Mouse (Mus musculus) cerebellum, postnatal 14 days (tissue): Measurements from ENCODE around the gene Slamf9.

Source experiments
- DNase-seq, 2 experiments: peaks; one replicate each; pipeline ENCODE4 v3.0.0; 2021; ENCODE audit warnings: mixed read lengths in 2 of 2

The Slamf9 gene

GRCm38 (mm10) chr1:172475054-172475741, at the start of gene Slamf9:
Gene Slamf9, plus strand, starts transcription at chr1:172475358.
- no peak for DNase-seq

GRCm38 (mm10) chr1:172426419-172426818, 48.7 kb upstream of the Slamf9 start:
- DNase-seq: no peak

DNA sequence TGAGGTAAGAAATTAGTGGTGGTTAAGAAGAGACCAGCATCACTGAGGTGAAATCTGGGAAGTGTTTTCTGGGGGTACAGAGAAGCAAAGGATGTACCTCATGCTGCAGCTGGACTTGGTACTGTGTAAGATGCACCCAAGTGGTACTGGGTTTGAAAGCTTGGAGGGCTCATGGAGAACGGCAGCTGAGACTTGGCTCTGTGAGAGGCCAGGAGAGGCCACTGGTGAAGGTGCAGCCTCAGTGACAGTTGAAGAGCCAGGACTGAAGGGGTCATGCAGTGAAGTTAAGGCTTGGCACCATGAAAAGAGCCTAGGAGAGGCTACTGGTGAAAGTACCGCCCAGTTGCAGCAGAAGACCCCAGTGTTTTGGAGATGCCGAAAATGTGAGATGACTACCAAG, 47.3 kb upstream of the Slamf9 start:
- DNase-seq: no peak

DNA sequence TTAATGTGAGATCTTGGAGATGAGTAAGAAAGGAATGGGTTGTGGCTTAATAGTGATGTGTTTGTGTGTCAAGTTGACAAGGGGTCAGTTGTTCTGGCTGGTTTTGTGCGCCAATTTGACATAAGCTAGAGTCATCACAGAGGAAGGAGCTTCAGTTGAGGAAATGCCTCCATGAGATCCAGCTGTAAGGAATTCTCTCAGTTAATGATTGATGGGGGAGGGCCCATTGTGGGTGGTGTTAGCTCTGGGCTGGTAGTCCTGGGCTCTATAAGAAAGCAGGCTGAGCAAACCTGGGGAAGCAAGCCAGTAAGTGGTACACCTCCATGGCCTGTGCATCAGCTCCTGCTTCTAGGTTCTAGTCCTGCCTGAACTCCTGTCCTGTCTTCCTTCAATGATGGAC, 46.5 kb upstream of the Slamf9 start:
- DNase-seq: no peak

DNA sequence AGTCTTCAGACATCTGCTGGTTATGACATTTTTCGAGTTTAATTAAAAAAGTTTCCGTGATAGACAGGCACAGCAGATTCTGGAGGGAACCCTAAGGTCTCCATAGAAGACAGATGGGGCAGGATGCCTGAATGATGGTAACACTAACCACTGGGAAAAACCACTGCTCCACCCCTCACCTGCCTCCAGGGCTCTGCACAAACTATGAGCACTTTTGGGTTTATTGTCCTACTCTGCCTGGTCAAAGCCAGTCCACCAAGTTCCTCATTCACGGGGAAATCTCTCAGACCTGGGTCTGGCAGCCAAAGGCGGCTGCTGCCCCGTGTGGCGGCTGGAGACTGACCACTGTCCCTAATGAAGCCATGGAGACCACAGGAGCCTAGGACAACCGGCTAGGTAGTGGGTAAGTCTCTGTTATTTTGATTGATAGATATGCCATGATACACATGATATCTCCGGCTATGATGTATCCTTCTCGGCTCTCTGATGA, 44.4 kb upstream of the Slamf9 start:
- no peak for DNase-seq

DNA sequence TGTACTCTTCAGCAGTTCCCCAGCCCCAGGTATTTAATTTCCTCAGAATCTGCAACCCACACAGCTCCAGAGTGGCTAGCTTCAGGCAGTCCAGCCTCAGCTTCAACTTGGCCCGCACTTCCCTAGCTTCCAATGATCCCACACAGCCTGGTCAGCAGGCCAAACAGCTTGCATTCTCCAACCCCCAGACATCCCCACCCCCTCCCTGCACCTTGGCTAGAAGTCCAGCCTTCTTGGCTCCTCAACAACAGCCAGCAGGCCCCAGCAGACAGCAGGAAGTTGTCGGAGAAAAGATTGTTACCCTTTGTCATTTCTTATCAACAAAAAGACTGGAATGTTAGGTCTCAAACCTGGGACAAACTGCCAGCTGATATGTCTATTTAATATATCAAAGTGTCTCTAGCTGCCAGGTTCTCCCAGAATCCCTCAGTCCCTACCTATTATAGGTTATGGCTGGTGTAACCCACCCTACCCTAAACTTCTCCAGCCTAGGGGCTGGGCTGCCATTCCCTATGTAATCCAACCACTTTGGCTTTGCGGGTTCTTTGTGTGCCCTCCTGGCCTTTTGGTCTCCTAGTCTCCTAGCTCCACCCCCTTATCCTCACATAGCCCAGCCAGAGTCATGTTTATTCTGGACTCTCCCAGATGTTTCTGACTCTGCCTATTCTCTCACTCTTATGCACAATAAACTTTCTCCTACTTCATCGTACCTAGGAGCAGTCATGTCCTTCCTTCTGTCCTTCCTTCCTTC, 43.1 kb upstream of the Slamf9 start:
- DNase-seq: peak; percentile 51

DNA sequence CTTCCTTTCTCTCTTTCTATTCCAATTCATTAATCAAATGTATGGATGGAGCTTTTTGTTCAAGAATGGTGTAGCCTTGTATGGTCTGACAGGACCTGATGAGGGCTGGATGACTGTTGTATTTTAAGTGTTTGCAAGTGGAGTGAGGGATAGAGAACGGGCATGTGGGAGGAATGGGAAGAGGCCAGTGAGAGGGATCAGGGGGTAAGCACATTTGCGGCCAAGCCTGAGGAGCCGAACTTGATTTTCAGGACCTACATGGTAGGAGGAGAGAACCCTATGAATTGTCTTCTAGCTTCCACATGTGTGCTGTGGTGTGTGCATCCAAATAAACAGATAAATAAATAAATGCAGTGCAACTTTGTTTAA, 42.6 kb upstream of the Slamf9 start:
- DNase-seq: no peak

DNA sequence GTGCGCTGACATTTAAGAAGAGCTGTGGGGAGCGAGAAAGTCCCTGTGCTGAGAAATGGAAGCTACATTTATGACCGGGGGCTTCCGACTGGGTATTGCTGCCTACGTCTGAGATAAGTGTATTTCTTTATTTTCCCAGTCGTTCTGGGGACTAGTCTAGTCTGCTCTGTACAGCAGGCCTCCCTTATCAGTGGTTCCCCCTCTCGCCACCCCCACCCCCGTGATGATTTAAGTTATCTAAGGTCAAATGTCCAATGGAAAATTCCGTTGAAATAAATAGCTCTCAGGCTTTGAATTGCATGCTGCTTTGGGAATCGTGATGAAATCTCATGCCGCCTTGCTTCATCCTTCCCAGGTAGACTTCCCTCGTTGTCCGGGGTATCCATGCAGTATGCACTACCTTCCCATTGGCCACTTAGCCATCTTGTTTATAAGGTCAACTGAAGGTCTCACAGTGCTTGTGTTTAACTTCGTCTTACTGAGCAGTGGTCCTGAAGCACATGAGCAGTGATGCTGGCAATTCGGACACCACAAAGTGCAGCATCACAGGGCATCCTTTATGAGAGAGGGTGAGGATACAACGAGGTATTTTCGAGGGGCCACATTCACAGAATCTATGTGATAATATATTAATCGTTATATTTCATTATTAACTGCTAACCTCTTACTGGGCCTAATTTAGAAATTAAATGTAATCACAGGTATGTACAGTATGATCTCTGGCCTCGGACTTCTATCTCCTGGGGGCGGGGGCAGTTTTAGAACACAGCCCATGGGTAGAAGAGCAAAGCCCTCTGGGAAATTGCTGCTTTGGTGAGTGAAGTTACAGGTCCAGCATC, 41.9 kb upstream of the Slamf9 start:
- DNase-seq: no peak

DNA sequence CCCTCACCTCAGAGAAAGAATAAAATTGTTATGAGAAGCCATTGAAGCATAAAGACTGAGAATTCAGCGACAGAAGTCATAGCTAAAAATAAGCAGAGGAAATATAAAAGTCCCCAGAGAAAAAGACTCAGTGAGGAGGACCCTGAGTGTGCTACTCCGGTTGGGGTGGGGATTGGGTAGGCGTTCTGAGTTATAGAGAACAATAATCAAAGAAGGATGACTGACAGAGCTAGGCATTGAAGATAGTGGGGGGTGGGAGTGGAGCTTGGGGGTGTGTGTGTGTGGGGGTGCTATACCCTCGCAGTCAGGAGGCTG, 41.4 kb upstream of the Slamf9 start:
- DNase-seq: no peak

GRCm38 (mm10) chr1:172436785-172437184, 38.4 kb upstream of the Slamf9 start:
- no peak for DNase-seq

DNA sequence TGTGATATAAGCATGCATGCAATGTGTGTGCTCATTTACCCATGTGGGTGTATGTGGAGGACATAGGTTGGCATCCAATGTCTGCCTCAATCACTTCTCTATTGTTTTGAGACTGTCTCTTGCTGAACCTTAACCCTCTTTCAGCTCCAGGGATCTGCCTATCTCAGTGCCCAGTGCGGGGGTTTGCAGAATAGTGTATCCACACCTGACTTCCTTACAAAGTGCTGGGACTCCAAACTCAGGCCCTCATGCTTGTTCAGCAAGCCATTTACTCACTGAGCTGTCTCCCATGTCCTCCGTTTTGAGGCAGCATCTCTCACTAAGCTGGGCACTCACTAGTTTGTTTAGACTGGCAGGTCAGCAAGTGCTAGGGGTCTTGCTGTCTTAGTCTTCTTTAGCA, 36.5 kb upstream of the Slamf9 start:
- DNase-seq: no peak

DNA sequence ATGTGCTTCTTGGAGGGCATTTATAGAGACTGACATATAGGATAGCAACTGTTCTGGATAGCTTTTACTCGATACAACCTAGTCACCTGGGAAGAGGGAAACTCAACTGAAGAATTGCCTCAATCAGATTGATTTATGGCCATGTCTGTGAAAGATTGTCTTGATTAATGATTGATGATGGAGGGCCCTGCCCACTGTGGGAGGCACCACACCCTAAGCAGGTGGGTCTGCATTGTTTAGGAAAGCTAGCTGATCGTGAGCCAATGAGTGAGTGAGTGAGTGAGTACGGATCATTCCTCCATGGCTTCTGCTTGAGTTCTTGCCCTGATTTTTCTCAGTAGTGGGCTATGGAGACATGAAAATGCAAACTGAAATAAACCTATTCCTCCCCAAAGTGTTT, 34.6 kb upstream of the Slamf9 start:
- DNase-seq: no peak

GRCm38 (mm10) chr1:172441935-172442445, 33.2 kb upstream of the Slamf9 start:
- no peak for DNase-seq

DNA sequence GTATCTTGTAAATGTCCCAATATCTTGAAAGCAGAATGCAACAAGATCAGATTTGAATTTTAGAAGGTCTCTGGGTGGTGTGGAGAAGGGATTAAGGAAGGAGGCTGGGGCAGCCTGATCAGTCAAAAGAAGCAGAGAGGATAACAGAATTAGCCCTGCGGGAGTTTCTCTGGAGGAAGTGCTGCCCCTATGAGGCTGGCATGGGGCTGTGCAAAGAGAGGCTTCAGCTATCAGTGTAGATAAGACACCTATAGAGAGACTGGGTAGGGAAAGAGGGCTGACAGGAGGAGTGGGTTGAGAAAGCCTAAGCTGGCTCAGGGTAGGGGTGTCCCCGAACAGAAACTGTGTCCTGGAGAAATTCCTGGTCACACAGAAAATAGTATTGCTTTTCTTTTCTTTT, 24.9 kb upstream of the Slamf9 start:
- no peak for DNase-seq

- DNase-seq: no peak
Measured at GRCm38 (mm10) chr1:172450848-172451470, 24.2 kb upstream of the Slamf9 start.

GRCm38 (mm10) chr1:172452911-172453310, 22.2 kb upstream of the Slamf9 start:
- DNase-seq: no peak

- DNase-seq: no peak
Measured at GRCm38 (mm10) chr1:172453810-172454209, 21.3 kb upstream of the Slamf9 start.

GRCm38 (mm10) chr1:172455416-172455815, 19.7 kb upstream of the Slamf9 start:
- no peak for DNase-seq

DNA sequence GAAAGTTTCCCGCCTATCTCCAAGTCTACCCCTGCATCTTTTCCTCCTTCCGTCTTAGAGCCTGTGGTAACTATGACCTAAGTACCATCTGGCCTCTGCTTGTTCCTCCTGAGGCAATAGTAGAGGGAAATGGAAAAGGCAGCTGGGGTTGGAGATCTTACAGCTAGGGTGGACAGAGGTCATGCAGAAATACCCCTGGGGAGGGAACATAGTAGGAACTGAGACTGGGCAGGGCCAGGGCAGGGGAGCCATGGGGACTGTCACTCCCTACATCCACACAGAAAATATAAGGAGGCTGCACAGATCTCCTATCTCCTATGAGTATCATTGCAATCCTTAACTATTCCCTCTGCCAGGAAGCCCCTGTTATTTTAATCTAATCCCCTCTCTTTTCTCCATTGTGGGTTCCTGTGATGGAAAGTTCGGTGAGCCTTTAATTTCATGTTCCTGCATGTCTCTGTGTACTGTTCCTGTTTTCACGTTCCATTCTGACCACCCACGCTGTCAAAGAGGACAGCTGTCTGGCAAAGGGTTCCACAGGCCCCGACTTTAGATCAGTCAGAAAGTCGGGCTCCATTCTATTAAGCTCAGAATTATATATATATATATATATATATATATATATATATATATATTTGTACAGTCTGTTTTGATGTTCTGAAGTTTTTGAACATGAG, 19.0 kb upstream of the Slamf9 start:
- no peak for DNase-seq

DNA sequence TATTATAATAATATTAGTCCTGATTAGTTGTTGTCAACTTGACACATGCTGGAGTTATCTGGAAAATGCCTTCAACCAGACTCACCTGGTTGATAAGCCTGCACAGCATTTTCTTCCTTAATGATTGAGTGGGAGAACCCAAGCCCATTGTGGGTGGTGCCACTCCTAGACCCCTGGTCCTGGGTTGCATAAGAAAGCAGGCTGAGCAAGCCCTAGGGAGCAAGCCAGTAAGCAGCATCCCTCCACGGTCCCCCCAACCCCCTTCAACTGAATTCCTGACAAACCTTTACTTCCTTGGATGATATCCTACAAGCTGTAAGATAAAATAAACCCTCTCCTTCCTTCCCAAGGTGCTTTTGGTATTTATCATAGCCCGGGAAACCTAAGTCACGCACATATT, 18.0 kb upstream of the Slamf9 start:
- no peak for DNase-seq

- DNase-seq: no peak
Measured at GRCm38 (mm10) chr1:172458041-172458440, 17.1 kb upstream of the Slamf9 start.

GRCm38 (mm10) chr1:172461602-172462001, 13.6 kb upstream of the Slamf9 start:
- no peak for DNase-seq
